Mouse (Mus musculus) kidney, adult 18-20 months (tissue): ENCODE results near the gene Vmn2r32.
"Not testable (repeated sequence)": the region's sequence is repeated elsewhere in the genome, so short reads cannot be mapped to it uniquely, and the experiment has no call there.

Source experiments
- DNase-seq: peaks from one replicate; pipeline ENCODE4 v3.0.0; 2021

The Vmn2r32 gene

DNA sequence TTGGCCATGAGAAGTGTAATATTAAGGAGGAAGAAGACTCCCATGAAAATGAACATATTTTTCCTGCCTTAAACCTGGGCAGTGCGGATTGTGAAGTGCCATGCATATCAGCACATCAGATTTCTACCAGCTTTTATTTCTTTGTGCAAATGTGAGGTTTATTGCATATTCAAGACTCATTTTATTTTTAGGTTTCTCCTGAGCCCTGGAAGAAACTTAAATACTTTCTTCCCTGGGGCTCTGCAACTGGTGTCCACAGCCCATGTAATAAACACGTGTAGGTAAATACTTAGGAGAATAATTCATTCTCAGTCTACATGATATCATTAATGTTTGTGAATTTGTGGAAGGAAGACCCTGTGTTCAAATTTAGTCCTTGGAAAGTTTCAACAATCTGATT lies at the start of gene Vmn2r32:
Gene Vmn2r32, minus strand, starts transcription at position 101 of the 400 bp plus-strand sequence.
- not testable (repeated sequence) for DNase-seq
